Mouse (Mus musculus): Measurements from ENCODE around the gene Acap1.

The Acap1 gene

DNA sequence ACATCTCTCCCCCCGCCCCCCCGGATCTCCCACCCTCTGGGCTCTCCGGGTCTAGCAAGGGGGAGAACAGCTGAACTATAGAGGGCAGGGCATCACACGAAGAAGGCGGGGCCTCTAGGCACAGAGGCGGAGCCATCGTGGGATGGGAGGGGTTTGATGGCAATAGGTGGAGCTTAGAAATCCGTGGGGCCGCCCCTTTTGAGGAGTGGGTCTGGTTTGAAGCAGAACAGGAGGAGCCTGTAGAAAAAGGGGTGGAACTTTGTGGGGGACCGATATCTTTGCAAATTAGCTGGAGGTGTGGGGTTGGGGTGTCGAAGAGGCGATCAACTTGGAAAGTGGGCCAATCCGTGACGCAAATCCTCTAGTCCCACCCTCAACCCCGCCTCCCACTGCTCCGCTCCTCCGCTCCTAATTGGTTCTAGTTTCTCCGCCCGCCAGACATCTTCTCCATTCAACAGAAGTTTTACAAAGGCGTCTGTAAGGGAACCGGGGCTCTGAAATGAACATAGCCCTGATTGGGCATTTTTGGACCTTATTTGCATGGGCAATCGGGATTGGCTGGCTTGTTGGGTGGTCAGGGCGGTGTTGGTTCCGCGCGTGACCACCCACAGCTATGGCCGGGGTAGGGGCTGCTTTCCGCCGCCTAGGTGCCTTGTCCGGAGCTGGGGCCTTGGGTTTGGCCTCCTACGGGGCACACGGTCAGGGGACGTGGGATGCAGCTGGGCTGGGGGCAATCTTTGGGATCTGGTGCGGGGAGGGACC is 57.2 kb downstream of the Acap1 start, which contains the start of gene Tmem256:
Gene Tmem256 (plus strand): TSS at position 563 of the 762 bp plus-strand sequence.
- peak; percentile 92 for DNase-seq (ENCODE audit: low read depth, low spot score)

DNA sequence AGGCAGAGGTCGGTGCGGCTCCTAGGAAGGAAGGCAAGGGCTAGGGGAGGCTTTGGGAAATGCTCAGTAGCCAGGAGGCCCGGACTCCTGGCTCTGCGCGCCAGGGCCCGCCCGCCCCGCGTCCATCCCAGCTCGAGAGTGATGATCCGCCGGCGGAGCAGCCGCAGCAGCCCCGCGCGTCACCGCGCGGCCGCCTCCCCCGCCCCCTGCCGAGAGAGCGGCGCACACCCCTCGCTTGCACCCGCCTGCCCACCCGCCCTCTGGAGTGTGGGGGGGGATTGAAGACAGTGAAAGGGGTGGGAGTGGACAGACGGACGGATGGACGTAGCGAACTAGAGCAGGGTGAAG is 57.8 kb downstream of the Acap1 start, which contains the start of gene Nlgn2:
Gene Nlgn2 (minus strand): TSS at position 181 of the 348 bp plus-strand sequence.
- no peak for DNase-seq (ENCODE audit: low read depth, low spot score)

DNA sequence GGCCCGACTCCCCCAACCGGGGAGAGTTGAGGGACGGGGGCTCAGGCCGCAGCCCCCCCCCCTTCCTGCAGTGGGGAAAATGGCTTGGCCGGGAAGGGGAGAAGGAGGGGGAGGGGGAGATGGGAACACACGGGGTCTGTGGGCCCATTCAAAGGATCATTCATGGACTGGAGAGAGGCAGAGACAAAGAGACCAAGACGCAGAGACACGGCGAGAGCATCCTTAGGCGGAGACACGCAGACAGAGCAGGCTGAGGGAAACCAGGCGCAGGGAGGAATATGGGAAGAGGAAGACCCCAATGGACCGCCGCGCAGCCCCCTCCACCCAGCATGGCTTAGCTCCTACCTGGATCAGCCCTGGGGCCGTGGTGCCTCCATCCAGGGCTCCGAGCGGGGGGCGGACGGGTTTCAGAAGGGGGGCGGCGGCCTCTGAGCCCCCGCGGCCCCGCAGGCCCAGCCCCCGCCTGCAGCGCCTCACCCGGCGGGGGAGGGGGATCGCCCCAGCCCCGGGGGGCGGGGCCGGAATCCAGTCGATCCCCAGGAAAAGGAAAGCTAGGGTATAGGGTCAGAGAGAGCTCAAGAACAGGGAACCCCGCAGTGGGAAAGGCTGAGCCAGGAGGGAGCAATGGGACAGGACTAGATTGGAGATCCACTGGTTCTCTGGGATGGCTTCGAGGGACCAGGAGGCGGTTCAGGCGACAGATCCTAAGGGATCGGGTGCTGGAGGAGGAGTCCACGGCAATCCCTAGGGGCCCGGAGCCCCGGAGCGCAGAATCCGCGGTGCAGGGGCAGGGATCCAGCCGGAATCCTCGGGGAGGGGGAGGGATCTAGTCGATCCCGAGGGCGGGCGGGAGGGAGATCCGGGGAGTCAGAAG is 58.4 kb downstream of the Acap1 start:
- DNase-seq (ENCODE audit: low read depth, low spot score), result no peak

DNA sequence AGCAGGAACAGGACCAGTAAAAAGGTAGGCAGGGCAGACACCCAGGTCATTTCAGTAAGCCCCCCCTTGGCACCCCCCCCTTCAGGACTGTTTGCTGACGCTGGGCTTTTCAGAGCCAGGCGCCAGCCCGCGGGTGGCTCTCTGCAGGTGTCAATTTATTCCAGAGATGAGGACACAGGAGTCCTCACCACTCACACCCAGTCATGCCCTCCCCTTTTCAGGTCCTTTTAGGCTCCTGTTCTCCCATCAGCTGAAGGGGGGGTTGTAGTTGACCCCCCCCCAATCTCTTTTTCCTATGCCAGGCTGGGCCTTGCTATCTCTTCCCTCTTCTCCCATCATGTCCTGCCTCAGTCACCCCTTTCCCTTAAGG is 59.4 kb downstream of the Acap1 start:
- no peak for DNase-seq (ENCODE audit: low read depth, low spot score)

DNA sequence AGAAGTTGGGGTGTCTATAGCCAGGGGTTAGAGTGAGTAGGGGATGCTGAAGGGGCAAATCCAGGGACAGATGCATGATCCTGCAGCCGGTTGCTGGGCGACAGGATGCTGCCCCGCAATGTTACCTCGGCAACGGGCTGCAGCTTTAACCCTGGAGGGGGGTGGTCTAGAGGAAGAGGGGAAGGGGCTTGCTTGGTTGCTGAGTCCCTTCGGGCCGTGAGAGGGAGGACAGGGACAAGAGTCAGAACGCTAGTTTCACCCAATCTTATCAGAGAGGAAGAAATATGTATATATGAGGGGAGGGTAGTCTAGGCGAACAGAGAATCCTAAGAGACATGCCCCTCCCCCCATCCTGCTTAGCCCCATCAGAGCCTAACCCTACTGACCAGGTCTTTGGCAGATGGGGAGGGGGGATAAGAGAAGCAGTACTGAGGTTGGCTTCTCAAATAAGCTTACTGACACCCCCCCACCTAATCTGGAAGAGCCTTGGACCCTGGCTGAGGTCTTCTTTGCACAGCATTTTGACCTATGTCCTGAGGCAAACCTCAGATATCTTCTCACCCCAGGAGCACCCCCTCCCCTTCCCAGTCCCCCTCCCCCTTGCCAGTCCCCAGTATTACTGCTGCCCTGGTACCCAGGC is 59.9 kb downstream of the Acap1 start:
- no peak for DNase-seq (ENCODE audit: low read depth, low spot score)

DNA sequence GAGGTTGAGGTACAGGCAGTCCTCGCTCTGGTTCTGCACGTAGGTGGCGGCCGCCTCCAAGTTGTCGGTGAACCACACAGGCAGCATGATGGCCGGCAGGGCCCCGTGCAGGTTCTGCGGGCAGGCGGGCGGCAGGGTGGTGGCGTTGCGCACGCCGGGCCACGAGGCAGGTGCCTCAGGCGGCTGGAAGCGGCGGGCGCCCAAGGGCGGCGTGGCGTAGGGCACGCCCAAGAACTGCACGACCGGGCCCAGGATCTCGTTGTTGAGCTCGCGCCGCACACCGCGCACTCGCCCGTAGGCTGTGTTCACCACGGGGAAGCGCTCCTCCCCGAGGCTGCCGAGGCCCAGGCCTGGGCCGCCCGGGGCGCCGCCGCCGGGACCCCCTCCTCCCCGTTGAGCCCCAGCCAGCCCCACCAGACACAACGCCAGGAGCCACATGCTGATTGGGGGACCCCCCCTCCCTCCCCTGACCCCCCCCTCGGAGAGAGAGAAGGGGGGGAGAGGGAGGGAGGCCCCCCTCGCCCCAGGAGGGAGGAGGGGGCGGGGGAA is 61.3 kb downstream of the Acap1 start:
- peak; percentile 47 for DNase-seq (ENCODE audit: low read depth, low spot score)

DNA sequence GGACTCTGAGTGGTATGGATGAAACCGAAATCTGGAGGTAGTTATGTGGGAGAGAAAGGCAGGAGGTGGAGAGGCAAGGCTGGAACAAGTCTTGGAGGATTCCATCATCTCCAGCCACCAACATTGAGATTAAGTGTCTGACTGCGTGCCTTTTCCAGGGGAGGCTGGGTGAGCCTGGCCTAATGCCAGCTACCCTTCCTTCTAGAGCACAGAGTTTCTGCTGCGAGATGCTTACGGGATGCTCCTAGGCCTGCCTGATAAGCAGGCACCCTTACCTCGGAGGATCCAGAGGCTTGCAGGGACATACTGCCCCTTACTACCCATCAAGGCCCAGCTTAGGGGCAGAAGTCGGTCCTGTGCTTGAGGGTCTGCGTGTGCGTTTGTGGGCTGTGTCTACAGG is 61.8 kb downstream of the Acap1 start:
- no peak for DNase-seq (ENCODE audit: low read depth, low spot score)
